Mouse (Mus musculus) thymus, postnatal 0 days (tissue): Measurements from ENCODE around the gene Clec12a. TPM values are rescaled to one million over a fixed set of nuclear protein-coding genes. Genes with fewer than 3 reads are reported as not detected.

Source experiments
- DNase-seq: peaks from one replicate; pipeline ENCODE4 v3.0.0-alpha.2; 2015; ENCODE audit warnings: low spot score
- polyA plus RNA-seq: library from polyadenylated mRNA; unstranded; fragments of >200 nt; fragmentation: Nextera tagmentation; extraction: Ambion mirVana; gene quantifications from 2 replicates; pipeline ENCODE4 v1.2.1, GENCODE M21; 2015

Gene Clec12a
- polyA plus RNA-seq, 1 experiment from 2014 or later = 3.9 TPM

- no peak for DNase-seq
Observed at GRCm38 (mm10) chr6:129374937-129375471, 32.5 kb downstream of the Clec12a start.

DNA sequence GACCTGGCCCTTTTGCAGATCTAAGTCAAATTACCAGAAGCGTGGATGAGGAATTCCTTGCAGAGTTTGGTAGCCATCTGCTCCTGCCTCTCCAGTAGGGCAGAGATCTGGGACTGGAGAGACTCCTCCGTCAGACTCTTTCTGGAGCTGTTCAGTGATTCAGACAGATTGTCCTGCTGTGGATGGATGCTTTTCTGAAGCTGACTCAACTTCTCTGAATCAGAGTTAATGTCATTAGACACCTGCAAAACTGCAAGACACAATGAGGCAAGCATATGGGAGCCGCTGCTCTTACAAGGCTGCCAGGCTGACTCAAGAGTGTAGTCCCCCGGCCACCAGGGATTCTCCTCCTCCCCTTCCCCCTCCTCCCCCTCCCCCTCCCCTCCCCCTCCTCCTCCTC, 38.0 kb downstream of the Clec12a start:
- DNase-seq = no peak

GRCm38 (mm10) chr6:129381736-129382135, 39.2 kb downstream of the Clec12a start:
- DNase-seq = no peak

DNA sequence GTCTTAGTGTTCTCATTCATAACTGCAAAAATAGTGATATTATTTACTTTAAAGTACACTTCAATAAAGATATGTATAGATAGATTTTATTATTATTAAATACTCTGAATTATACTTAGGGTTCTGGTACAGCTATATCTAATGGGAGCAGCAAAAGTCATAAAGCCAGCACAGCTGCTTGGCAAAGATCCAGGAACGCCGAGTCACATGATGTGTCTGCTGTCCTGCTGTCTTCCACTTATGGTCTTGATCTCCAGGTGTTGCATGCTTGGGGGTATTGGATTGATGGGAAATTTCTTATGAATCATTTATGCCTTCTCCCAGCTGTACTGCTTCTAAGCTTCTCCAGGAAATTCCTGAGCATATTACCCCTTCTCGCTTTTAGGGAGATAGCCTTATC, 41.0 kb downstream of the Clec12a start:
- DNase-seq = no peak

DNA sequence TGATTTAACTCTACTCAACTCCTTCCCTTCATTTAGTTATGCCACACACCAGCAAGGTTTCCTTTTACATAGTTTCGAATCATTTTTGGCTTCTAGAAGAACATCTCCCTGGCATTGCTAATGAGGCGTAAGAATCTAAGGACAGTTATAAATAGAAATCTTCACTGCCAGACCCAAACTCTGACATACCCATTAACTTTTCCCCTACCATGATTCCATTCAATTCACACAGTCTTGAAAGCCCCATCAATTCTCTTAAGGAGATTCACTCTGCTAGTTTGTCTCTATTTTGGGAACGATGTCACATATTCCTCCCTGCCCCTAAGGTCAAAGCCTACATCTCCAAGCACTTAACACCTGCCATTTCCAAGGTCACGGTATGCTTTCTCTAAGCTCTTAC, 42.5 kb downstream of the Clec12a start:
- no peak for DNase-seq

GRCm38 (mm10) chr6:129385774-129386173, 43.3 kb downstream of the Clec12a start, which contains the start of gene Clec12b:
TSS of gene Clec12b (minus strand) at chr6:129385874.
- no peak for DNase-seq

DNA sequence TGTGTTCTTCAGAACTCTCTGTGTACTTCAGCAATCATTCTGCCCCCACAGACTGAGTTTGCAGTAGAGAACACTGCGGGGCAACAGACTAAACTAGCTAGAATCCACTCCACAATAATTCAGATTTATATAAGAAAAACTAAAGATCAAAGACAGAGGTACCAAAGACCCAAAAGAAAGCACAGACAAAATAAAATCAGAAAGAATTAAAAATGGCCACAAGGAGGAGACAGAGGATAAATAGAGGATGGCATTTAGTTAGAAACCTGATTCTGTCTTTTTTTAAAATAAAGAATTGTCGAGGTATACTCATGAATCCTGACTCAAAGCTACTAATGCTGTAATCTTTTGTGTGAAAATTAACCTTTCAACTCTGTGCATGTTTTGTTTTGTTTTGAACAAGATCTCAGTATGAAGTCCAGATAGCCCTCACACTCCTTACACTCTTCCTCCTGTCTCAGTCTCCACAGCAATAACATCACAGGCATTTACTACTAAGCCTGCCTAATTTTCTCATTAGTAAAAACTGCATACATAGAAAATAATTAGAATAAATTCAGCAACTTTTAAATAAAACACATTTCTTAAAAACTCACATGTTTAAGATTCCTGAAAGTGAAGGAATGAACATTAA, 50.7 kb downstream of the Clec12a start:
- DNase-seq = peak; percentile 21

DNA sequence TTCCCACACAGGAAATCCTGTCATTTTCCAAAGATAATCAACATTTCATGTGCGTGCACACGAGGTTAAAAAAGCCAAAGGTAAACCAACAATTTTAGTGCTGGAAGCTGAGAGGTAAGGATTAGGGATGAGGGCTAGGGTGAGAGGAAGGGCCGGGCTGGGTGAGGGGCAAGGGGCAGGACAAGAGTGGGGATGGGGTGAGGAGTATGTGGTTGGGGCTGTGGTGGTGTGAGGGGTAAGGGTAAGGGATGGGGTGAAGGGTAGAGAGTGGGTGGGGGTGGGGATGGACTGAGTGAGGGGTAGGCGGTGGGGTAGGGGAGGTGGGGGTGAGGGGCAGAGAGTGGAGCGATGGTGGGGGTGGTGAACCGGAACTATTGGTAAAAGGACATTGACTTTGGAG, 51.2 kb downstream of the Clec12a start:
- no peak for DNase-seq

- DNase-seq = no peak
Observed at GRCm38 (mm10) chr6:129396997-129397396, 54.5 kb downstream of the Clec12a start, which contains the start of gene Clec1b. TSS of gene Clec1b (plus strand) at chr6:129397297.

GRCm38 (mm10) chr6:129399945-129400344, 57.5 kb downstream of the Clec12a start:
- no peak for DNase-seq

GRCm38 (mm10) chr6:129402404-129402803, 59.9 kb downstream of the Clec12a start:
- no peak for DNase-seq

- DNase-seq = no peak
Observed at GRCm38 (mm10) chr6:129403391-129403790, 60.9 kb downstream of the Clec12a start.

- DNase-seq = no peak
Observed at GRCm38 (mm10) chr6:129405999-129406398, 63.5 kb downstream of the Clec12a start.

- DNase-seq = no peak
Observed at GRCm38 (mm10) chr6:129407324-129407723, 64.8 kb downstream of the Clec12a start.

- DNase-seq = no peak
Observed at GRCm38 (mm10) chr6:129408562-129408961, 66.1 kb downstream of the Clec12a start, which contains the start of gene Clec9a. TSS of gene Clec9a (plus strand) at chr6:129408862.

- DNase-seq = no peak
Observed at GRCm38 (mm10) chr6:129414177-129414576, 71.7 kb downstream of the Clec12a start.

Other genes with a start within 250 kb of the Clec12a start
- gene Clec2e, start 241.8 kb upstream of the Clec12a start, polyA plus RNA-seq = 0.07 TPM in 1 of 2 replicates, not detected in the other
- 2.9 and 3.1 TPM in 2 replicates for gene Clec2d, start 162.1 kb upstream of the Clec12a start, polyA plus RNA-seq
- 53.2 and 58.8 TPM in 2 replicates for gene Cd69, start 67.3 kb upstream of the Clec12a start, polyA plus RNA-seq
- 0.17 TPM in 1 of 2 replicates, not detected in the other for gene 4922502D21Rik, start 10.9 kb upstream of the Clec12a start, polyA plus RNA-seq
- gene Clec12b, start 43.2 kb downstream of the Clec12a start, polyA plus RNA-seq = 0.15 and 0.46 TPM in 2 replicates
- 0.85 and 0.91 TPM in 2 replicates for gene Clec1b, start 54.6 kb downstream of the Clec12a start, polyA plus RNA-seq
- gene Clec9a, start 66.2 kb downstream of the Clec12a start, polyA plus RNA-seq = 0.18 and 0.39 TPM in 2 replicates
- 0.75 and 1.1 TPM in 2 replicates for gene Clec1a, start 109.3 kb downstream of the Clec12a start, polyA plus RNA-seq
- gene Olr1, start 164.5 kb downstream of the Clec12a start, polyA plus RNA-seq = 0.09 and 0.12 TPM in 2 replicates
- not detected in 2 replicates for gene Tmem52b, start 169.9 kb downstream of the Clec12a start, polyA plus RNA-seq
- 32.0 and 34.1 TPM in 2 replicates for gene Gabarapl1, start 190.5 kb downstream of the Clec12a start, polyA plus RNA-seq
- 0.45 and 0.74 TPM in 2 replicates for gene Klre1, start 235.2 kb downstream of the Clec12a start, polyA plus RNA-seq
- gene Klrd1, start 249.1 kb downstream of the Clec12a start, polyA plus RNA-seq = 9.1 and 12.2 TPM in 2 replicates